Mouse (Mus musculus): ENCODE data around the gene Gulp1. TPM values are rescaled to one million over a fixed set of nuclear protein-coding genes. Genes with fewer than 3 reads are reported as not detected.

The Gulp1 gene
- total and polyA plus RNA-seq, 3 experiments = not detected

GRCm38 (mm10) chr1:44833934-44834333 lies 282.6 kb downstream of the Gulp1 start:
- Histone ChIP-seq H3K4me1 (ENCODE audit: control insufficient read depth in 1 of 2, insufficient read depth in 2 of 2) (no peaks in the 10 kb centered on the region), H3K27ac (ENCODE audit: insufficient read depth, low read depth) (no peak overlapping the region), H3K4me3 (replicated peaks in 1 of 3; ENCODE audit: low read depth in 2 of 3, low read length in 2 of 3, poor library complexity in 1 of 3) (no peak overlapping the region), H3K4me2 (ENCODE audit: insufficient read depth, low read depth, poor library complexity, severe bottlenecking) (no peak overlapping the region), H3K36me3 (replicated peaks in 1 of 2; ENCODE audit: control insufficient read depth in 1 of 2, insufficient read depth in 1 of 2, low read length in 1 of 2) (no peaks in the 10 kb centered on the region), H3K27me3 (replicated peaks) (no peaks in the 10 kb centered on the region), H3K79me2 (replicated peaks; ENCODE audit: control insufficient read depth, extremely low read depth, insufficient read depth, poor library complexity, severe bottlenecking) (no peaks in the 10 kb centered on the region), H3K9ac (ENCODE audit: insufficient read depth, low read depth) (no peak overlapping the region), H3K9me3 (replicated peaks; ENCODE audit: low read length) (no peaks in the 10 kb centered on the region)
- in situ Hi-C loops (cut with MboI; ENCODE audit: low pct_ligation_motif_present, low pct_unique_long_range_greater_than_20kb, low sequenced_read_pairs) (no loop called here), dilution Hi-C loops (cut with MboI; ENCODE audit: extremely low pct_ligation_motif_present, extremely low pct_unique_long_range_greater_than_20kb, low sequenced_read_pairs) (no loop called here)
- TF ChIP-seq MAX (IDR thresholded peaks at IDR 0.05; ENCODE audit: low read length) (no peak), MEF2A (IDR thresholded peaks at IDR 0.05; ENCODE audit: borderline replicate concordance, low read depth, low read length) (no peak), ZNF384 (IDR thresholded peaks at IDR 0.05; ENCODE audit: low read depth, low read length) (no peak), IRF4 (IDR thresholded peaks at IDR 0.05; ENCODE audit: low read depth, low read length) (no peak), ZC3H11A (IDR thresholded peaks at IDR 0.05; ENCODE audit: low read depth, low read length) (no peak), ELF1 (IDR thresholded peaks at IDR 0.05; ENCODE audit: low read depth, low read length) (no peak), ETS1 (conservative IDR thresholded peaks at IDR 0.05; ENCODE audit: low read depth, low read length) (no peak), SMC3 (IDR thresholded peaks at IDR 0.05; ENCODE audit: low read depth, low read length) (no peak), MAZ (IDR thresholded peaks at IDR 0.05; ENCODE audit: low read depth, low read length) (no peak), KAT2A (IDR thresholded peaks at IDR 0.05; ENCODE audit: insufficient replicate concordance, low read length) (no peak), USF2 (conservative IDR thresholded peaks at IDR 0.05; ENCODE audit: low read depth, low read length) (no peak), HCFC1 (IDR thresholded peaks at IDR 0.05; ENCODE audit: low read depth, low read length) (no peak), JUN (IDR thresholded peaks at IDR 0.05; ENCODE audit: insufficient read depth, low read depth, low read length) (no peak)
- no peak for DNase-seq (ENCODE audit: extremely low read depth)

All from CH12.LX (cell line).